Mouse (Mus musculus) adrenal gland, postnatal 10 days (tissue): ENCODE data around the gene Cdc16. TPM values are rescaled to one million over a fixed set of nuclear protein-coding genes. Genes with fewer than 3 reads are reported as not detected.
"Not testable (repeated sequence)": the region's sequence is repeated elsewhere in the genome, so short reads cannot be mapped to it uniquely, and the experiment has no call there.

Experiments used
- DNase-seq: peaks from one replicate; pipeline ENCODE4 v3.0.0; 2021; ENCODE audit warnings: mixed read lengths
- long read RNA-seq, 2 experiments: library from polyadenylated mRNA; stranded (forward); transcript quantifications; one replicate each; pipeline ENCODE4 v2.0.0; 2021
- total RNA-seq, 2 experiments: library from RNA; stranded (reverse); gene quantifications; 2 replicates each; pipeline ENCODE4 v1.2.3; 2021

Gene Cdc16
- 10 to 100 TPM; 55.0 to 58.2 TPM for total RNA-seq
- long read RNA-seq, experiment 1, transcript Cdc16-201 (18 exons, 2,301 nt) = major isoform, 92 of 102 reads
- long read RNA-seq, experiment 1, partial matches to known transcripts = 4 of 102 reads
- long read RNA-seq, experiment 1, other reads (novel, unspliced or antisense) = 6 of 102 reads
- long read RNA-seq, experiment 2, transcript Cdc16-201 (18 exons, 2,301 nt) = major isoform, 49 of 58 reads
- long read RNA-seq, experiment 2, partial matches to known transcripts = 4 of 58 reads
- long read RNA-seq, experiment 2, other reads (novel, unspliced or antisense) = 4 of 58 reads

- peak; percentile 95 for DNase-seq
These were observed at the start of gene Cdc16 for GRCm38 (mm10) chr8:13756982-13757804. Cdc16 (plus strand) TSS chr8:13757676.

GRCm38 (mm10) chr8:13708514-13708913 is 49.0 kb upstream of the Cdc16 start:
- no peak for DNase-seq

- no peak for DNase-seq
These were observed 38.5 kb upstream of the Cdc16 start for GRCm38 (mm10) chr8:13718980-13719379.

- DNase-seq = peak; percentile 73
These were observed 31.8 kb upstream of the Cdc16 start for GRCm38 (mm10) chr8:13725722-13726121.

- DNase-seq = peak; percentile 24
These were observed 29.9 kb upstream of the Cdc16 start for GRCm38 (mm10) chr8:13727469-13728094.

- peak; percentile 19 for DNase-seq
These were observed 17.1 kb upstream of the Cdc16 start for GRCm38 (mm10) chr8:13740323-13740770.

GRCm38 (mm10) chr8:13740817-13741613 is 16.5 kb upstream of the Cdc16 start:
- no peak for DNase-seq

- DNase-seq = not testable (repeated sequence)
These were observed 11.3 kb upstream of the Cdc16 start for GRCm38 (mm10) chr8:13746212-13746611.

- DNase-seq = no peak
These were observed 9.8 kb upstream of the Cdc16 start for GRCm38 (mm10) chr8:13747626-13748025.

GRCm38 (mm10) chr8:13753680-13754079 is 3.8 kb upstream of the Cdc16 start:
- peak; percentile 89 for DNase-seq

- no peak for DNase-seq
These were observed 996 bp upstream of the Cdc16 start for GRCm38 (mm10) chr8:13756480-13756879.

GRCm38 (mm10) chr8:13757805-13758727 is 590 bp downstream of the Cdc16 start:
- peak; percentile 59 for DNase-seq

GRCm38 (mm10) chr8:13769206-13769605 is 11.7 kb downstream of the Cdc16 start:
- no peak for DNase-seq

- no peak for DNase-seq
These were observed 23.1 kb downstream of the Cdc16 start for GRCm38 (mm10) chr8:13780536-13780935.

GRCm38 (mm10) chr8:13785250-13785763 is 27.8 kb downstream of the Cdc16 start, which contains the start of gene Upf3a:
Upf3a (plus strand) TSS chr8:13785615.
- peak; percentile 94 for DNase-seq

GRCm38 (mm10) chr8:13785764-13786299 is 28.4 kb downstream of the Cdc16 start:
- DNase-seq = peak; percentile 99

GRCm38 (mm10) chr8:13789606-13790005 is 32.1 kb downstream of the Cdc16 start:
- no peak for DNase-seq

GRCm38 (mm10) chr8:13793097-13793745 is 35.7 kb downstream of the Cdc16 start:
- no peak for DNase-seq

GRCm38 (mm10) chr8:13793746-13794101 is 36.2 kb downstream of the Cdc16 start:
- DNase-seq = no peak

GRCm38 (mm10) chr8:13797676-13798075 is 40.2 kb downstream of the Cdc16 start:
- DNase-seq = no peak
